Mouse (Mus musculus): Measurements from ENCODE around the gene Dazap2.

DNA sequence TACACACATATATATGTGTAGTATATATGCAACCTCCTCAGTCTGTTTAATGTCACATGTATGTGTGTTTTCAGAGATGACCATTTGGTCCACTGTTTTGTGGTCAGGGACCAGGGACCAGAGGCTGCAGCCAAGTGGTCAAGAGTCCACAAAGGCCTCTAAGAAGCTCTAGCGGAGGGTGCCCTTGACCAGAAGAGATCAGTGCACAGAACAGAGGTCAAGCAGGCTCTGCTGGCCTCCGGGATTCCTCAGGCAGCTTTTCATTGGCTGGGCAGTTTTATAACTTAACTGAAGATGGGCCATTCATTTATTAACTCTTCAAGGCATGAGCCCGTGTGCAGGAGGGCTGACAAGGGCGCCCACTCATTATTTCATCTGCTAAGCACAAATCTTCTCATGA lies 28.0 kb upstream of the Dazap2 start:
- TF ChIP-seq CTCF (IDR thresholded peaks at IDR 0.05; ENCODE audit: insufficient read depth, low read depth, low read length) (no peak), POLR2A (IDR thresholded peaks at IDR 0.05; ENCODE audit: insufficient read depth, low read depth, low read length) (no peak)

Data from olfactory bulb, adult 2 months (tissue).